Comparison of ENCODE assay signal across 8 mouse cellular contexts in genomic region chr10:43578366-43578753, GRCm38 (mm10). TPM values are rescaled to one million over a fixed set of nuclear protein-coding genes. Genes with fewer than 3 reads are reported as not detected.
A peak's percentile ranks its signal among the peaks of the same experiment; 100 is the strongest.
DNase-seq lines count a peak whose midpoint lies in the region; ATAC-seq and TF ChIP-seq lines count a peak whose summit lies in the region.

No protein-coding gene starts in this region.

- H3K4me3 ChIP-seq in ES-Bruce4 (ENCODE audit: low read depth, low read length), result peak overlapping the region; percentile 52
- peak overlapping the region; percentile 61 for H3K4me3 ChIP-seq in heart, embryonic 12.5 days

- no peak for TF ChIP-seq POLR2A in ES-Bruce4 (IDR thresholded peaks at IDR 0.05; ENCODE audit: insufficient read depth, low read length)

- H3K27me3 ChIP-seq in ES-Bruce4 (ENCODE audit: control insufficient read depth, insufficient read depth, low read length, poor library complexity, severe bottlenecking), result no peaks in the 10 kb centered on the region; the same call in 1 of the 2 replicates
- H3K27me3 ChIP-seq in heart, embryonic 12.5 days (replicated peaks), result no peaks in the 10 kb centered on the region

- H3K4me1 ChIP-seq in ES-Bruce4 (ENCODE audit: control insufficient read depth, insufficient read depth, low read length), result no peaks in the 10 kb centered on the region
- H3K4me1 ChIP-seq in heart, embryonic 12.5 days (replicated peaks), result no peaks in the 10 kb centered on the region; the same call in 1 of the 2 replicates

- TF ChIP-seq CTCF in ES-Bruce4 (IDR thresholded peaks at IDR 0.05; ENCODE audit: low read depth, low read length), result no peak

- peak; percentile 28 for DNase-seq in 3T3-L1 (ENCODE audit: low read depth, low spot score)
- DNase-seq in embryo, embryonic 11.5 days (ENCODE audit: low read depth, low spot score), result peak; percentile 59
- peak; percentile 81 for DNase-seq in kidney, postnatal 10 days
- peak; percentile 56 for DNase-seq in lung, postnatal 36 days
- peak; percentile 79 for DNase-seq in retina, postnatal 1 day
- no peak for DNase-seq in layer of hippocampus, adult 9-11 months

- H3K27ac ChIP-seq in ES-Bruce4 (ENCODE audit: insufficient read depth, low read length), result no peak overlapping the region
- peak overlapping the region; percentile 81 for H3K27ac ChIP-seq in heart, embryonic 12.5 days (ENCODE audit: poor library complexity, severe bottlenecking)

- peak; percentile 58 for ATAC-seq in heart, embryonic 12.5 days (ENCODE audit: insufficient number of reproducible peaks, low FRiP score)

- WGBS in heart, embryonic 12.5 days, result under 1% methylated on average over 32 of the region's 32 CpGs

- H3K9ac ChIP-seq in ES-Bruce4 (ENCODE audit: low read depth, poor library complexity, severe bottlenecking), result peak overlapping the region; percentile 60
- H3K9ac ChIP-seq in heart, embryonic 12.5 days, result peak overlapping the region; percentile 81

- H3K9me3 ChIP-seq in ES-Bruce4 (replicated peaks; ENCODE audit: control insufficient read depth, insufficient read depth, low read length, poor library complexity, severe bottlenecking), result no peaks in the 10 kb centered on the region
- H3K9me3 ChIP-seq in heart, embryonic 12.5 days (replicated peaks), result no peaks in the 10 kb centered on the region

- H3K36me3 ChIP-seq in ES-Bruce4 (ENCODE audit: control insufficient read depth, insufficient read depth, low read length, poor library complexity, severe bottlenecking), result no peaks in the 10 kb centered on the region
- peaks cover 9% of the 10 kb centered on the region; the same call in 1 of the 2 replicates for H3K36me3 ChIP-seq in heart, embryonic 12.5 days

- peak overlapping the region; percentile 94 for H3K4me2 ChIP-seq in heart, embryonic 12.5 days

- TF ChIP-seq EP300 in ES-Bruce4 (IDR thresholded peaks at IDR 0.05; ENCODE audit: insufficient read depth, low read depth, low read length), result no peak

RNA-seq across cellular contexts. Expression of gene Cd24a, which starts 0.3 kb away (rescaled TPM):
- polyA plus RNA-seq in ES-Bruce4 (2011; ENCODE audit: insufficient read depth, insufficient read length, low read depth, missing spikeins), result 126 and 131 TPM in 2 replicates
- polyA plus RNA-seq in heart, embryonic 12.5 days (2016; fragmentation: Nextera tagmentation; extraction: Ambion mirVana), result 89.2 and 91.1 TPM in 2 replicates

RNA-seq across cellular contexts. Expression of gene 1700021F05Rik, which starts 37.6 kb away (rescaled TPM):
- 70.7 and 72.0 TPM in 2 replicates for polyA plus RNA-seq in ES-Bruce4 (2011; ENCODE audit: insufficient read depth, insufficient read length, low read depth, missing spikeins)
- polyA plus RNA-seq in heart, embryonic 12.5 days (2016; fragmentation: Nextera tagmentation; extraction: Ambion mirVana), result 81.8 and 91.2 TPM in 2 replicates

RNA-seq across cellular contexts. Expression of gene Gm9803, which starts 54.5 kb away (rescaled TPM):
- 28.5 and 40.0 TPM in 2 replicates for polyA plus RNA-seq in ES-Bruce4 (2011; ENCODE audit: insufficient read depth, insufficient read length, low read depth, missing spikeins)
- 8.2 and 15.3 TPM in 2 replicates for polyA plus RNA-seq in heart, embryonic 12.5 days (2016; fragmentation: Nextera tagmentation; extraction: Ambion mirVana)
